Mouse (Mus musculus) NIH3T3 (cell line): ENCODE measurements around the gene Ptger4.

ENCODE experiments used
- DNase-seq: peaks from one replicate; pipeline ENCODE4 v3.0.0-alpha.2; 2012; ENCODE audit warnings: low read depth

The Ptger4 gene

GRCm38 (mm10) chr15:5243959-5244905 is at the start of gene Ptger4:
Ptger4 (minus strand) TSS chr15:5244187.
- peak; percentile 98 for DNase-seq

GRCm38 (mm10) chr15:5288412-5288811 is 44.4 kb upstream of the Ptger4 start:
- DNase-seq = no peak

GRCm38 (mm10) chr15:5287072-5287471 is 43.1 kb upstream of the Ptger4 start:
- DNase-seq = no peak

- DNase-seq = no peak
These were observed 37.3 kb upstream of the Ptger4 start for GRCm38 (mm10) chr15:5281316-5281715.

GRCm38 (mm10) chr15:5279831-5280230 is 35.8 kb upstream of the Ptger4 start:
- no peak for DNase-seq

- no peak for DNase-seq
These were observed 34.5 kb upstream of the Ptger4 start for GRCm38 (mm10) chr15:5278525-5278924.

- DNase-seq = no peak
These were observed 30.0 kb upstream of the Ptger4 start for GRCm38 (mm10) chr15:5273981-5274380.

GRCm38 (mm10) chr15:5266095-5266494 is 22.1 kb upstream of the Ptger4 start:
- peak; percentile 38 for DNase-seq

GRCm38 (mm10) chr15:5262874-5263504 is 19.0 kb upstream of the Ptger4 start:
- DNase-seq = no peak

- no peak for DNase-seq
These were observed 18.2 kb upstream of the Ptger4 start for GRCm38 (mm10) chr15:5262095-5262667.

GRCm38 (mm10) chr15:5261004-5261403 is 17.0 kb upstream of the Ptger4 start:
- no peak for DNase-seq

- DNase-seq = no peak
These were observed 16.2 kb upstream of the Ptger4 start for GRCm38 (mm10) chr15:5260183-5260582.

- DNase-seq = no peak
These were observed 6.2 kb upstream of the Ptger4 start for GRCm38 (mm10) chr15:5250182-5250581.

- peak; percentile 44 for DNase-seq
These were observed 690 bp downstream of the Ptger4 start for GRCm38 (mm10) chr15:5243036-5243958.

GRCm38 (mm10) chr15:5242241-5243035 is 1.5 kb downstream of the Ptger4 start:
- DNase-seq = peak; percentile 63

- DNase-seq = peak; percentile 92
These were observed 2.4 kb downstream of the Ptger4 start for GRCm38 (mm10) chr15:5241304-5242201.

GRCm38 (mm10) chr15:5240360-5240759 is 3.6 kb downstream of the Ptger4 start:
- peak; percentile 11 for DNase-seq

GRCm38 (mm10) chr15:5239901-5240300 is 4.1 kb downstream of the Ptger4 start:
- peak; percentile 51 for DNase-seq

- no peak for DNase-seq
These were observed 4.6 kb downstream of the Ptger4 start for GRCm38 (mm10) chr15:5239361-5239760.

GRCm38 (mm10) chr15:5238553-5238952 is 5.4 kb downstream of the Ptger4 start:
- DNase-seq = peak; percentile 26
